Mouse (Mus musculus) intestine, postnatal 0 days (tissue): ENCODE results near the gene Cdh26. TPM values are rescaled to one million over a fixed set of nuclear protein-coding genes. Genes with fewer than 3 reads are reported as not detected.

Source experiments
- ATAC-seq: fragments of 200-750 bp; cut with Nextera tagmentation; 2 replicates; pipeline ENCODE4 v1.8.0; 2017; ENCODE audit warnings: mild to moderate bottlenecking, moderate TSS enrichment, moderate library complexity
- H3K27ac ChIP-seq: fragments of 300-500 bp; sonication (generic); 2 replicates; pipeline ENCODE4 v1.5.1; 2014; ENCODE audit warnings: mild to moderate bottlenecking, low read depth, low read length, moderate library complexity
- H3K27me3 ChIP-seq: fragments of 300-500 bp; sonication (generic); replicated peaks from 2 replicates; pipeline ENCODE4 v1.6.1; 2014; ENCODE audit warnings: low read length, mixed read lengths; ENCODE audit not compliant: control insufficient read depth, insufficient read depth
- H3K36me3 ChIP-seq: fragments of 300-500 bp; sonication (generic); 2 replicates; pipeline ENCODE4 v1.6.1; 2014; ENCODE audit warnings: mild to moderate bottlenecking, moderate library complexity; ENCODE audit not compliant: control insufficient read depth, insufficient read depth
- H3K4me1 ChIP-seq: fragments of 300-500 bp; sonication (generic); replicated peaks from 2 replicates; pipeline ENCODE4 v1.6.1; 2014; ENCODE audit warnings: antibody characterized with exemption, low read length, mixed read lengths; ENCODE audit not compliant: control insufficient read depth, insufficient read depth
- H3K4me2 ChIP-seq: fragments of 300-500 bp; sonication (generic); replicated peaks from 2 replicates; pipeline ENCODE4 v1.6.1; 2014; ENCODE audit warnings: low read depth, mild to moderate bottlenecking, moderate library complexity
- H3K4me3 ChIP-seq: fragments of 300-500 bp; sonication (generic); 2 replicates; pipeline ENCODE4 v1.5.1; 2014; ENCODE audit warnings: low read depth, low read length
- H3K9ac ChIP-seq: fragments of 300-500 bp; sonication (generic); 2 replicates; pipeline ENCODE4 v1.6.1; 2014; ENCODE audit warnings: mild to moderate bottlenecking, low read depth, low read length
- H3K9me3 ChIP-seq: fragments of 300-500 bp; sonication (generic); 2 replicates; pipeline ENCODE4 v1.6.1; 2016; ENCODE audit warnings: mixed run types; ENCODE audit not compliant: control insufficient read depth
- CTCF ChIP-seq: sonication (generic); IDR thresholded peaks from 2 replicates; pipeline ENCODE4 v1.5.1; 2016; ENCODE audit warnings: low read depth, mild to moderate bottlenecking, control low read depth, antibody characterized with exemption, moderate library complexity
- WGBS: fragments of 180-500 bp; shearing (Covaris S2); extraction: QIAGEN DNeasy Blood & Tissue Kit; methylation state at CpG from one replicate; pipeline ENCODE4 v1.1.7; 2014; 5-methylcytosine and 5-hydroxymethylcytosine counted together
- polyA plus RNA-seq: library from polyadenylated mRNA; unstranded; fragments of >200 nt; fragmentation: Nextera tagmentation; extraction: Ambion mirVana; gene quantifications from 2 replicates; pipeline ENCODE4 v1.2.1, GENCODE M21; 2015

The Cdh26 gene
- polyA plus RNA-seq, 1 experiment from 2014 or later = 0.43 TPM

- H3K27ac ChIP-seq = no peak overlapping the region
- H3K4me1 ChIP-seq = no peaks in the 10 kb centered on the region
- TF ChIP-seq CTCF = no peak
- no peak overlapping the region for H3K4me3 ChIP-seq
- 0 out of 2 replicates have a peak, but pooled peaks cover 6% of the 10 kb centered on the region for H3K36me3 ChIP-seq
- no peak for ATAC-seq
- no peak overlapping the region for H3K4me2 ChIP-seq
- H3K27me3 ChIP-seq = 0 out of 2 replicates have a peak, but pooled peaks cover 3% of the 10 kb centered on the region
- no peaks in the 10 kb centered on the region for H3K9me3 ChIP-seq
- WGBS = 66% methylated on average over 6 of the region's 6 CpGs
- no peak overlapping the region for H3K9ac ChIP-seq
Measured at GRCm38 (mm10) chr2:178421603-178422002, 8.7 kb upstream of the Cdh26 start.

GRCm38 (mm10) chr2:178422186-178422585, 8.1 kb upstream of the Cdh26 start:
- Histone ChIP-seq H3K9me3 (no peaks in the 10 kb centered on the region), H3K9ac (no peak overlapping the region), H3K4me1 (no peaks in the 10 kb centered on the region), H3K27ac (no peak overlapping the region), H3K27me3 (0 out of 2 replicates have a peak, but pooled peaks cover 3% of the 10 kb centered on the region), H3K4me2 (no peak overlapping the region), H3K36me3 (0 out of 2 replicates have a peak, but pooled peaks cover 6% of the 10 kb centered on the region), H3K4me3 (no peak overlapping the region)
- ATAC-seq = no peak
- WGBS = 53% methylated on average over 2 of the region's 3 CpGs
- TF ChIP-seq CTCF = no peak

GRCm38 (mm10) chr2:178423223-178423622, 7.1 kb upstream of the Cdh26 start:
- H3K9ac ChIP-seq = no peak overlapping the region
- 0 out of 2 replicates have a peak, but pooled peaks cover 3% of the 10 kb centered on the region for H3K27me3 ChIP-seq
- H3K36me3 ChIP-seq = 0 out of 2 replicates have a peak, but pooled peaks cover 6% of the 10 kb centered on the region
- no peaks in the 10 kb centered on the region for H3K9me3 ChIP-seq
- no peak for ATAC-seq
- no peak overlapping the region for H3K4me2 ChIP-seq
- H3K4me1 ChIP-seq = no peaks in the 10 kb centered on the region
- no peak overlapping the region for H3K4me3 ChIP-seq
- WGBS = 75% methylated on average over 5 of the region's 5 CpGs
- no peak overlapping the region for H3K27ac ChIP-seq
- TF ChIP-seq CTCF = no peak

GRCm38 (mm10) chr2:178426229-178426628, 4.1 kb upstream of the Cdh26 start:
- peaks cover 2% of the 10 kb centered on the region; the same call in 1 of the 2 replicates for H3K4me1 ChIP-seq
- TF ChIP-seq CTCF = peak; percentile 77
- H3K9ac ChIP-seq = no peak overlapping the region
- H3K27me3 ChIP-seq = no peaks in the 10 kb centered on the region
- no peak overlapping the region for H3K4me2 ChIP-seq
- H3K36me3 ChIP-seq = no peaks in the 10 kb centered on the region
- H3K27ac ChIP-seq = no peak overlapping the region
- no peaks in the 10 kb centered on the region for H3K9me3 ChIP-seq
- WGBS = 19% methylated on average over 4 of the region's 4 CpGs
- peak; percentile 25; the same call in 1 of the 2 replicates for ATAC-seq
- H3K4me3 ChIP-seq = no peak overlapping the region

GRCm38 (mm10) chr2:178427181-178427580, 3.1 kb upstream of the Cdh26 start:
- 80% methylated on average over 5 of the region's 5 CpGs for WGBS
- ATAC-seq = 0 out of 2 replicates have a peak, but pooled peaks have one; percentile 27

GRCm38 (mm10) chr2:178428183-178428582, 2.1 kb upstream of the Cdh26 start:
- H3K4me1 ChIP-seq = peaks cover 8% of the 10 kb centered on the region; the same call in 1 of the 2 replicates
- WGBS = 82% methylated on average over 9 of the region's 9 CpGs

More at GRCm38 (mm10) chr2:178427181-178427580, 3.1 kb upstream of the Cdh26 start:
- no peaks in the 10 kb centered on the region for H3K36me3 ChIP-seq
- TF ChIP-seq CTCF = no peak
- H3K27ac ChIP-seq = no peak overlapping the region
- H3K9me3 ChIP-seq = no peaks in the 10 kb centered on the region
- no peak overlapping the region for H3K9ac ChIP-seq
- H3K27me3 ChIP-seq = no peaks in the 10 kb centered on the region
- peaks cover 8% of the 10 kb centered on the region; the same call in 1 of the 2 replicates for H3K4me1 ChIP-seq
- no peak overlapping the region for H3K4me2 ChIP-seq
- no peak overlapping the region for H3K4me3 ChIP-seq

GRCm38 (mm10) chr2:178428676-178429075, 1.7 kb upstream of the Cdh26 start:
- Histone ChIP-seq H3K27ac (no peak overlapping the region), H3K4me2 (no peak overlapping the region), H3K9me3 (no peaks in the 10 kb centered on the region), H3K27me3 (no peaks in the 10 kb centered on the region), H3K36me3 (no peaks in the 10 kb centered on the region), H3K4me1 (peaks cover 8% of the 10 kb centered on the region; the same call in 1 of the 2 replicates), H3K9ac (no peak overlapping the region), H3K4me3 (no peak overlapping the region)
- no peak for TF ChIP-seq CTCF
- ATAC-seq = no peak
- WGBS = 86% methylated on average over 4 of the region's 4 CpGs

More at GRCm38 (mm10) chr2:178428183-178428582, 2.1 kb upstream of the Cdh26 start:
- H3K36me3 ChIP-seq = no peaks in the 10 kb centered on the region
- ATAC-seq = no peak
- H3K4me2 ChIP-seq = no peak overlapping the region
- H3K9me3 ChIP-seq = no peaks in the 10 kb centered on the region
- H3K27ac ChIP-seq = no peak overlapping the region
- no peak overlapping the region for H3K4me3 ChIP-seq
- no peaks in the 10 kb centered on the region for H3K27me3 ChIP-seq
- no peak for TF ChIP-seq CTCF
- H3K9ac ChIP-seq = no peak overlapping the region
